Mouse (Mus musculus): ENCODE measurements at regions not wholly inside any gene's neighbourhood (a gene's known extent, or its start where the extent isn't known, plus 50 kb on each side); places are given as distances from the start of the nearest gene placed in this dataset.
A peak's percentile ranks its signal among the peaks of the same experiment; 100 is the strongest.

DNA sequence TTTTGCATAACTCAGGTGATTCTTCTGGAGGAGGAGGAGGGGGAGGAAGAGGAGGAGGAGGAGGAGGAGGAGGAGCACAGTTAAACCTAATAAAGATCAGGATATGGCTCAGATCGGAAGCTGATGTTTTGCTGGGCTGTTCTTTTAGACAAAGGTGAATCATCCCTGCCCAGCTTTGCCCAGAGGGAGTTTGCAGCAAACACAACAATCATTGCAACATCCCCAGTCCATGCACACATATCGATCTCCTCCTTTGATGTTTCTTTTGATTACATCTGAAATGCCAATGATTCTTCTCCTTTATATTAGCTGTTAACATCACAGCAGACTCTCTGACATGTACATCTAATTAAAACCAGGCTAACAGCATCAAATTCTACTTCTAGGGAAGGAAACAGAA is 156.9 kb downstream of the Dad1 start:
- H3K36me3 ChIP-seq (replicated peaks in 1 of 2; ENCODE audit: control insufficient read depth in 1 of 2, insufficient read depth in 1 of 2, low read length in 1 of 2), result no peaks in the 10 kb centered on the region
- H3K4me2 ChIP-seq (ENCODE audit: insufficient read depth, low read depth, poor library complexity, severe bottlenecking), result no peak overlapping the region
- in situ Hi-C loops (cut with MboI; ENCODE audit: low pct_ligation_motif_present, low pct_unique_long_range_greater_than_20kb, low sequenced_read_pairs) (no loop called here), dilution Hi-C loops (cut with MboI; ENCODE audit: extremely low pct_ligation_motif_present, extremely low pct_unique_long_range_greater_than_20kb, low sequenced_read_pairs) (no loop called here)
- no peaks in the 10 kb centered on the region for H3K27me3 ChIP-seq (replicated peaks)
- no peak overlapping the region for H3K4me3 ChIP-seq (replicated peaks in 1 of 3; ENCODE audit: low read depth in 2 of 3, low read length in 2 of 3, poor library complexity in 1 of 3)
- no peaks in the 10 kb centered on the region for H3K79me2 ChIP-seq (replicated peaks; ENCODE audit: control insufficient read depth, extremely low read depth, insufficient read depth, poor library complexity, severe bottlenecking)
- no peak for TF ChIP-seq MAFK (IDR thresholded peaks at IDR 0.05; ENCODE audit: insufficient replicate concordance, low read length)
- no peak for DNase-seq (ENCODE audit: extremely low read depth)
- H3K27ac ChIP-seq (ENCODE audit: insufficient read depth, low read depth), result no peak overlapping the region
- H3K9me3 ChIP-seq (replicated peaks; ENCODE audit: low read length), result peaks cover 2% of the 10 kb centered on the region
- peaks cover 3 to 9% of the 10 kb centered on the region in 2 experiments; a peak in 1 of 4 replicates for H3K4me1 ChIP-seq (ENCODE audit: control insufficient read depth in 1 of 2, insufficient read depth in 2 of 2)
- no peak overlapping the region for H3K9ac ChIP-seq (ENCODE audit: insufficient read depth, low read depth)

DNA sequence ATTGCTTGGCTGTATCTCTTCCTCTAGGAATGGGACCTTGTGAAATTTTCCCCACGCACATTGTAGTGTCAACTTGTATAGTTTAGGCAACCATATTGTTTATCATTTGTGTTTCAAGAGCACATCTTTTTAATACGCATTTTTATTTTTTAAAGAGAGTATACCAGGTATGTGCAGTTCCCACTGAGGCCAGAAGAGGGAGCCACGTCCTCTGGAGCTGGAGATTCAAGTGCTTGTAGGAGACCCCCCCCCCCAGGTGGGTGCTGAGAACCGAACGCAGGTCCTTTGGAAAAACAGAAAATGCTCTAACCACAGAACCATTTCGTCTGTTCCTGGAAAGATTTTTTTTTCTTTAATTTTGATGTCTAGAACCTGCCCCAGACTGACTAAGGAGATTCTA is 161.5 kb downstream of the Dad1 start:
- H3K4me2 ChIP-seq (ENCODE audit: insufficient read depth, low read depth, poor library complexity, severe bottlenecking), result no peak overlapping the region
- no peaks in the 10 kb centered on the region for H3K79me2 ChIP-seq (replicated peaks; ENCODE audit: control insufficient read depth, extremely low read depth, insufficient read depth, poor library complexity, severe bottlenecking)
- in situ Hi-C loops (cut with MboI; ENCODE audit: low pct_ligation_motif_present, low pct_unique_long_range_greater_than_20kb, low sequenced_read_pairs), result no loop called here
- dilution Hi-C loops (cut with MboI; ENCODE audit: extremely low pct_ligation_motif_present, extremely low pct_unique_long_range_greater_than_20kb, low sequenced_read_pairs), result no loop called here
- peaks cover 3 to 7% of the 10 kb centered on the region in 2 experiments; a peak in 1 of 4 replicates for H3K4me1 ChIP-seq (ENCODE audit: control insufficient read depth in 1 of 2, insufficient read depth in 2 of 2)
- H3K9ac ChIP-seq (ENCODE audit: insufficient read depth, low read depth), result no peak overlapping the region
- H3K9me3 ChIP-seq (replicated peaks; ENCODE audit: low read length), result peaks cover 2% of the 10 kb centered on the region
- no peak for DNase-seq (ENCODE audit: extremely low read depth)
- H3K27me3 ChIP-seq (replicated peaks), result no peaks in the 10 kb centered on the region
- no peaks in the 10 kb centered on the region for H3K36me3 ChIP-seq (replicated peaks in 1 of 2; ENCODE audit: control insufficient read depth in 1 of 2, insufficient read depth in 1 of 2, low read length in 1 of 2)
- TF ChIP-seq HCFC1 (IDR thresholded peaks at IDR 0.05; ENCODE audit: low read depth, low read length) (no peak), MEF2A (IDR thresholded peaks at IDR 0.05; ENCODE audit: borderline replicate concordance, low read depth, low read length) (no peak), USF1 (IDR thresholded peaks at IDR 0.05; ENCODE audit: low read depth, low read length) (no peak), CTCF (conservative IDR thresholded peaks at IDR 0.05 in 1 of 2, IDR thresholded peaks at IDR 0.05 in 1 of 2; ENCODE audit: low read depth in 2 of 2, low read length in 2 of 2) (0 out of 4 replicates have a peak, but pooled peaks of 1 of the 2 experiments have one; percentile 15), CHD2 (IDR thresholded peaks at IDR 0.05; ENCODE audit: low read length) (no peak), MAFK (IDR thresholded peaks at IDR 0.05; ENCODE audit: insufficient replicate concordance, low read length) (no peak), JUND (conservative IDR thresholded peaks at IDR 0.05; ENCODE audit: low read depth, low read length) (no peak)
- no peak overlapping the region for H3K4me3 ChIP-seq (replicated peaks in 1 of 3; ENCODE audit: low read depth in 2 of 3, low read length in 2 of 3, poor library complexity in 1 of 3)
- no peak overlapping the region for H3K27ac ChIP-seq (ENCODE audit: insufficient read depth, low read depth)

GRCm38 (mm10) chr14:54086660-54087059 is 167.2 kb downstream of the Dad1 start:
- dilution Hi-C loops (cut with MboI; ENCODE audit: extremely low pct_ligation_motif_present, extremely low pct_unique_long_range_greater_than_20kb, low sequenced_read_pairs), result no loop called here
- no peaks in the 10 kb centered on the region for H3K36me3 ChIP-seq (replicated peaks in 1 of 2; ENCODE audit: control insufficient read depth in 1 of 2, insufficient read depth in 1 of 2, low read length in 1 of 2)
- TF ChIP-seq MAX (IDR thresholded peaks at IDR 0.05; ENCODE audit: low read length) (no peak), POLR2A (IDR thresholded peaks at IDR 0.05; ENCODE audit: low read depth, low read length) (no peak), TBP (conservative IDR thresholded peaks at IDR 0.05; ENCODE audit: low read depth, low read length) (no peak), ZC3H11A (IDR thresholded peaks at IDR 0.05; ENCODE audit: low read depth, low read length) (no peak), SIN3A (IDR thresholded peaks at IDR 0.05; ENCODE audit: low read length) (no peak), MXI1 (IDR thresholded peaks at IDR 0.05; ENCODE audit: low read depth, low read length) (no peak), EP300 (IDR thresholded peaks at IDR 0.05; ENCODE audit: low read length) (no peak)

More at GRCm38 (mm10) chr14:54086660-54087059, 167.2 kb downstream of the Dad1 start:
- no peaks in the 10 kb centered on the region for H3K79me2 ChIP-seq (replicated peaks; ENCODE audit: control insufficient read depth, extremely low read depth, insufficient read depth, poor library complexity, severe bottlenecking)
- no peak overlapping the region for H3K4me2 ChIP-seq (ENCODE audit: insufficient read depth, low read depth, poor library complexity, severe bottlenecking)
- in situ Hi-C loops (cut with MboI; ENCODE audit: low pct_ligation_motif_present, low pct_unique_long_range_greater_than_20kb, low sequenced_read_pairs), result no loop called here
- DNase-seq (ENCODE audit: extremely low read depth), result no peak
- H3K4me1 ChIP-seq (ENCODE audit: control insufficient read depth in 1 of 2, insufficient read depth in 2 of 2), result peaks cover 0 to 8% of the 10 kb centered on the region in 2 experiments; a peak in 2 of 4 replicates
- H3K4me3 ChIP-seq (replicated peaks in 1 of 3; ENCODE audit: low read depth in 2 of 3, low read length in 2 of 3, poor library complexity in 1 of 3), result no peak overlapping the region
- H3K27me3 ChIP-seq (replicated peaks), result no peaks in the 10 kb centered on the region
- no peak overlapping the region for H3K9ac ChIP-seq (ENCODE audit: insufficient read depth, low read depth)
- H3K9me3 ChIP-seq (replicated peaks; ENCODE audit: low read length), result no peaks in the 10 kb centered on the region
- no peak overlapping the region for H3K27ac ChIP-seq (ENCODE audit: insufficient read depth, low read depth)
